Mouse (Mus musculus) kidney, adult 10 weeks (tissue): ENCODE results near the gene R3hdm2. TPM values are rescaled to one million over a fixed set of nuclear protein-coding genes. Genes with fewer than 3 reads are reported as not detected.

Experiments
- polyA plus RNA-seq: library from polyadenylated mRNA; stranded (reverse); fragments of 350-450 nt; fragmentation: Illumina TruSeq; extraction: RNeasy Lipid Tissue Mini Kit (QIAGEN cat#74804); gene quantifications from one replicate; pipeline ENCODE4 v1.2.3, GENCODE M21; 2014; ENCODE audit warnings: low read depth, low replicate concordance

R3hdm2 gene
- polyA plus RNA-seq: 149 TPM

DNA sequence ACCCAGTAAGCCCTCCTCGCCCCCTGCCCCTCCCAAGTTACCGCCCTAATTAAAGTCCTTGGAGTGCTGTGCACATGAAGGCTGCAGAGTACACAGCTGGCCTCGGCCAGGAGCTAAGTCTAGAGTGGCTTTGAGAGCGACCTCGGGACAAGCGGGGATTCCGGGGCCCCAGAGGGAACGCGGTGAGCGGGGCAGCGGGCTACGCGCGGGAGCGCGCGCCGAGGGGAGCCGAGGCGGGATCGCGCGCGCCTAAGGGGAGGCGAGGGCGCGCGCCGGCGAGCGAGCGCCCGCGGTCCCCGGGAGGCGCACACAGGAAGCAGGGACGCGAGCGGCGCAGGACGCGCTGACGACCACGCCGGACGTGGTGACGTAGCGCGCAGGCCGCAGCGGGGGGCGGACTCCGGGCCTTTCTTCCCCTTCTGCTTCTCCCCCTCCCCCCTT, at the start of gene R3hdm2:
Gene R3hdm2, plus strand, starts transcription at position 77 of the 441 bp plus-strand sequence.

GRCm38 (mm10) chr10:127341891-127342639, 38.1 kb upstream of the R3hdm2 start, which contains the start of gene Gli1:
Gene Gli1 (minus strand): TSS chr10:127341974.

GRCm38 (mm10) chr10:127353909-127354895, 25.9 kb upstream of the R3hdm2 start, which contains the start of gene Inhbe:
Gene Inhbe (minus strand): TSS chr10:127354411.

DNA sequence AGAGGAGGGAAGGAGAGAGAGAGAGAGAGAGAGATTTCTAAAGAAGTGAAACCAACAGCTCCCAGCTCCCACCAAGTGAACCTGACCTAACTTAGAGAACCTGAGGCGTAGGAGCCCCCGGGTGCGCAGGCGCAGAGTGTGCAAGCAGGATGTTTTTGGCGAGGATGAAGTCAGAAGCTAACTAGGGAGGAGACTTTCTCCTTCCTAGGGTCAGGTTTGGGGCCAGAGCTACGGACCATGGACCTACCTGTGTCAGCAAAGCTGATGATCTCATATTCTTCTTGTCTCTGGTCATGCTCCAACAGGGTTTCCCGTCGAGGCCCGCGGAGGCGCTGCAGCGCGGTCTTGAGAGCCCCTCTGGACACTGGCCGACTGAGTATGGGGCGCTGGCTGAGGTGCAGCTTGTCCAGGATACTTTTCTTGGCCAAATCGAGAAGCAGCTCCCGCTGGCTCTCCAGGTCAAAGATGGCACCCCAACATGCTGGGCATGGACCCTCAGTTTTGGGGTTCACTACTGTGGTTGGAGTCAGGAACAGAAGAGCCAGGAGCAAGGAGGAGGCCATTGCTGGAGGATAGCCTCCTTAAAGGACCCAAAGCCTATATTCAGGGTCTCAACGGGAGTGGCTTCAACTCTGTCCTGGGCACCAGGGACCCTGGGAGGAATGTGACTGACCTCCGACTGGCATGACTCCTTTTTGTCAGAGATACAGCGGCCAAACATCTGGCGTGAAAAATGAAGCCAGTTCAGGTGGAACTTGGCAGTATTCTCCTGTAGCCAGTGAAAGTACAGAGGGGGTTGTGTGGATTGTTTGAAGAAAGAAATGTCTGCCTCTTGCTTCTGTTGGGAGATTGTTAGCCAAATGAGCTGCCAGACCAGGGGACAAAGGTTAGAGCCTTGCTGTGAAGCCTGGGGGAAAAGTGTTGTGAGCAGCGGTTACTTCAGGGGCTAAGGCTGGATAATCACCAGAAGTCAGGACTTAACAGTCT, 10.0 kb upstream of the R3hdm2 start, which contains the start of gene Inhbc:
Gene Inhbc, minus strand, starts transcription at position 598 of the 987 bp plus-strand sequence.

DNA sequence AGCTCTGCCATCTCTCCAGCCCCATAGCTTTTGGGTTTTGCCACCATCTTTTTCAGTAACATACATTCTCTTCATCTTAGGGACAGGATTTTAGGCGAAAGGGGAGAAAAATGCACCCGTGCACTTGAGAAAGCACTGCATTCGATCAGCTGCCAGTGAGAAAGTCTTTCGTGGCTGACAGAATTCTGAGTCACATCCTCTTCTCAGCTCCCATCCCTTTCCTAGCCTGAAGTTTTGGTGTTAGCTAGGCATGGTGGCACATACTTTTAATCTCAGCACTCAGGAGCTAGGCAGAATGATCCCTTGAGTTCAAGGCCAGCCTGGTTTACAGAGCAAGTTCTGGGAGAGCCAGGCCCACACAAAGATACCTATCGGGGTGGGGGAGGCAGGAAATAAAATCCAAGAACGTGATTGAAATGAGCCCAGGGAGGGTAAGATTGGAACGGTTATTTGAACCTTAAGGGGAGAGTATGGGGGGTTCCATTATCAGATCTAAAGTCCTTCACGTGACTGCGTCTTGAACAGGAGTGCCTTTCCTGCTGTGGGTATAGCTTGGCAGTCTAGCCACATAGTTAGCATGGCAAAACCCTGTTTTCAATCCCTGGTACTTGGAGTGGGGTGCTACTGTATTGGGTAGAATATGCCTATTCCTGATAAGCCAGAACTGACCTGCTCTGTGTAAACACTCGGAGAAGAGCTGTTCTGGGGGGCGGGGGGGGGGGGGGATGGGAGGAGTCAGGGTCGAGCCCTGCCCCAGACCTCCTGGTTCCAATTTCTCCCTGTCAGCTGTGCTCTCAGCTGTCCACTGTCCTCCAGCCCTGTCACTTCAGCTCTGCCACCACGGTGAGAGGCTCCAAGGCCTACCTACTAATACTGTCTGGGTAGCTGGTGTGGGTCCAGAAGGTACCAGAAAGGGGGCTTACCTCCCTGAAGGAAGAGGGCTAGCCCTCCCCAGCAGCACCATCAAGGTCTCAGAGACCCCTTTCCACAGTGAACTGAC, 121.1 kb downstream of the R3hdm2 start, which contains the start of gene Stac3:
Gene Stac3, plus strand, starts transcription at position 793 of the 1,000 bp plus-strand sequence.

DNA sequence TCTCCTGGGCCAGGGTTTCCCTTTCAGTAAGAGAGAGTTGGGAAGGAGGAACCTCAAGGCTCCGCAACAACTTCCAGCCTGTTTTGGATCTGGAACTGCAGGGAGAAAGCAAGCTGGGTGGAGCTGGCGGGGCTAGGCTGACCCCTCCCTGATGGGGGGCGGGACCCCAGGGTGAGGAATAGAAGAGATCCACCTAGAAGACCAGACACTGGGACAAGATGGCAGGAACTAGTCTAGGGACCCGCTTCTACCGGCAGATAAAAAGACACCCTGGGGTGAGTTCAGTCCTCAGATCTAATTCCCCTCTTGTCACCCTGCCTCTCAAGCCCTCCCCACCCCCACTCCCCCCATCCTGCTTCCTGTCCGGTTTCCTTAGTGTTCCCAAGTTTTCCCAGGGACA, 134.6 kb downstream of the R3hdm2 start, which contains the start of gene Ndufa4l2:
Gene Ndufa4l2, plus strand, starts transcription at position 204 of the 400 bp plus-strand sequence.

GRCm38 (mm10) chr10:127522088-127522581, 142.0 kb downstream of the R3hdm2 start, which contains the start of gene Shmt2:
Gene Shmt2 (minus strand): TSS chr10:127522444.

DNA sequence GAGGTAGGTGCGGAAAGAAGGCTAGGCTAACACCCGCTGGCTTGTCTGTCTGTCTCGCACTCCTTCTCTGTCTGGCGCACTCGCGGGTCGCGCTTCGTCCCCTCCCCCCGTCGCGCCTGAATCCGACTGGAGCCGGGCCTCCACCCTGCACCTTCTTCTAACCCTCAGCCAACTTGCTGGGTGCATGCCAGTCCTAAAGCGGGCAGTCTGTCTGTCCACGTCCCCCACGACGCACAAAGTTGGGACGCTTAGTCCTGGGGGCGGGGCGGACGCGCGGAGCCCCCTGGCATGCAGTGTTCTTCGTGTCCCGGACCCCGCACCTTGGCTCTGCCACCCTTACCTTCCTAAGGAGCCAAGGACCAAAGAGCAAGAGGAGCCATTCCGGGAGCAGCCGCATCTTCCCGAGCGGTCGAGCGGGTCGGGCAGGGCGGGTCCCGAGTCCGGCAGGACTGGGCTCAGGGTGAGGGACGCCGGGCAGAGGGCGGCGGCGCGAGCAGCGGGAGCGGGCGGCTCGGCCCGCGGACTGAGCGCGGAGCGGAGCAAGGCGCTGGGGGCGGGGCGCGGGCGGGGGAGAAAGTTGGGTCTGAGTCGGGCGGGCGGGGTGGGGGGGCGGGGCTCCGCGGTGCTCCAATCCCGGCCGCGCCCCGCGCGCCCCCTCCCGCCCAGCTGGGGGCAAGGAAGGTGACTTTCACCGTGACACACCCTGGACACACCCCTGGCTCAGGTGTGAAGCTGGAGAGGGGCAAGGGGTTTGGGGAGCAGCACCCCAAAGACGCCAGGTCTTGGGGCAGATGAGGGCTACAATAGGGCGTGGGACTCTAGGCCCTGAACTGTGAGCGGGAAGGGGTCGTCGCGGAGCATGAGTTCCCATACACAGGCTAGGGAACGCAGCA, 154.2 kb downstream of the R3hdm2 start, which contains the start of gene Nxph4:
Gene Nxph4, minus strand, starts transcription at position 524 of the 893 bp plus-strand sequence.

Other genes starting within 250 kb of the R3hdm2 start
- 0.73 TPM for gene B4galnt1, start 215.1 kb upstream of the R3hdm2 start, polyA plus RNA-seq
- gene Slc26a10, start 199.7 kb upstream of the R3hdm2 start, polyA plus RNA-seq: 0.16 TPM
- gene Arhgef25, start 190.2 kb upstream of the R3hdm2 start, polyA plus RNA-seq: 2.4 TPM
- gene Dtx3, start 184.6 kb upstream of the R3hdm2 start, polyA plus RNA-seq: 3.6 TPM
- gene Pip4k2c, start 168.7 kb upstream of the R3hdm2 start, polyA plus RNA-seq: 46.3 TPM
- 0.16 TPM for gene Kif5a, start 117.0 kb upstream of the R3hdm2 start, polyA plus RNA-seq
- 18.1 TPM for gene Dctn2, start 114.0 kb upstream of the R3hdm2 start, polyA plus RNA-seq
- gene Mbd6, start 91.3 kb upstream of the R3hdm2 start, polyA plus RNA-seq: 1.0 TPM
- 7.0 TPM for gene Mars, start 68.5 kb upstream of the R3hdm2 start, polyA plus RNA-seq
- not detected for gene Arhgap9, start 58.4 kb upstream of the R3hdm2 start, polyA plus RNA-seq
- gene Gli1, start 38.4 kb upstream of the R3hdm2 start, polyA plus RNA-seq: not detected
- not detected for gene Inhbe, start 25.9 kb upstream of the R3hdm2 start, polyA plus RNA-seq
- not detected for gene Inhbc, start 9.9 kb upstream of the R3hdm2 start, polyA plus RNA-seq
- not detected for gene Stac3, start 121.4 kb downstream of the R3hdm2 start, polyA plus RNA-seq
- not detected for gene Ndufa4l2, start 134.6 kb downstream of the R3hdm2 start, polyA plus RNA-seq
- 7.9 TPM for gene Shmt2, start 142.1 kb downstream of the R3hdm2 start, polyA plus RNA-seq
- gene Nxph4, start 154.2 kb downstream of the R3hdm2 start, polyA plus RNA-seq: not detected
- 1.5 TPM for gene Lrp1, start 240.8 kb downstream of the R3hdm2 start, polyA plus RNA-seq